Mouse (Mus musculus): ENCODE measurements around the gene Gm15140. TPM values are rescaled to one million over a fixed set of nuclear protein-coding genes. Genes with fewer than 3 reads are reported as not detected.

Gene Gm15140
- total RNA-seq (2023) = not detected

DNA sequence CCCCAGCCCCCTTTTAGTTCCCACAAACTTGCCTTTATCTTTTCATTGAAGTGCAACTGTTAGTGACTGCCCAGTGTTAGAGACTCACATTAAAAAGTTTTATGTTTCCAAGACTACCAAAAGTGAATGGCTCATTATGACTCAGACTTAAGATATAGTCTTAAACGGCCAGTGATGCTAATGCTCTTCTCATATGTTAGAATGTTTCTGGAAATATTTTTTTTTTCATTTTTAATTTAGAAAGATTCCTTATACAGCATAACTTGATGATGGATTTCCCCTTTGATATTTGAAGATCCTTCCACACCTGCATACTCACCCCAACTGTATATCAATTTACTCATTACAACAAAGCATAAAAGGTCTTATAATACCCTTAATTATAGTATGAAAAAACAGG lies at the start of gene Gm15140:
Gm15140 (minus strand) TSS at position 101 of the 400 bp plus-strand sequence.

Other genes with a start within 250 kb of the Gm15140 start
- gene Samt1, start 108.0 kb downstream of the Gm15140 start, total RNA-seq (2023) = not detected
- gene 4921511M17Rik, start 86.9 kb downstream of the Gm15140 start, total RNA-seq (2023) = not detected
- not detected for gene Gm10057, start 65.6 kb downstream of the Gm15140 start, total RNA-seq (2023)
- gene 4930524N10Rik, start 222.7 kb upstream of the Gm15140 start, total RNA-seq (2023) = not detected